Mouse (Mus musculus) cerebellum, adult 11 months (tissue): ENCODE measurements around the gene Pdhb.

ENCODE experiments used
- DNase-seq: peaks from one replicate; pipeline ENCODE4 v3.0.0; 2022

Gene Pdhb

GRCm38 (mm10) chr14:8172507-8173410 lies at the start of gene Pdhb:
Gene Pdhb, minus strand, starts transcription at chr14:8173025.
- DNase-seq: peak; percentile 99

DNA sequence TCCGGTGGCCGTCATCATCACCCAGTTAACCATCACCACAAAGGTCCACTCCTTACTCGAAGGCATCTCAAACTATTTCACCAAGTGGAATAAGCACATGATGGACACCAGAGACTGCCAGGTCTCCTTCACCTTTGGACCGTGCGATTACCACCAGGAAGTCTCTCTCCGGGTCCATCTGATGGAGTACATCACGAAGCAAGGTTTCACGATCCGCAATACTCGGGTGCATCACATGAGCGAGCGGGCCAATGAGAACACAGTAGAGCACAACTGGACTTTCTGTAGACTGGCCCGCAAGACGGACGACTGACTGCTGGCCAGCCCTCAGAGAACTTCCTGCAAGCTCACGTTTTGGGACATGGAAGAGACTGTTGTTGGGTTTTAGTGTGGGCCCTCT lies 49.7 kb upstream of the Pdhb start:
- DNase-seq: no peak

DNA sequence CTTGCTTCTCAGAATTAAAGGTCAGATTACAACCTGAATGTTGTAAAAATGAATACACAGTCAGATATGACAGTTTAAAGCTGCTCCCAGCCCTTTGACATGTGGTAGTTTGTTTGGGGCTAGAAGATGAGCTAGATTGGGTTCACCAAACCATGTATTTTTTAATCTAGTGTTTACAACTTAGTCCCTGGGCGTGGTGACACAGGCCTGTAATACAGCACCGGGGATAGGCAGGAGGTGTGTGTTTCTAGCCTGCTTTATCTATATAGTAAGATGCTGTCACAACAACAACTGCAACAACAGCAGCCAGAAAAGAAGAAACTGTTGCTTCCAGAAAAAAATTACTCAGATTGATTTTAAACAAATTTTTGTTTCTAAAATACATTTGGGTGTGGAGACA lies 48.1 kb upstream of the Pdhb start:
- DNase-seq: no peak

DNA sequence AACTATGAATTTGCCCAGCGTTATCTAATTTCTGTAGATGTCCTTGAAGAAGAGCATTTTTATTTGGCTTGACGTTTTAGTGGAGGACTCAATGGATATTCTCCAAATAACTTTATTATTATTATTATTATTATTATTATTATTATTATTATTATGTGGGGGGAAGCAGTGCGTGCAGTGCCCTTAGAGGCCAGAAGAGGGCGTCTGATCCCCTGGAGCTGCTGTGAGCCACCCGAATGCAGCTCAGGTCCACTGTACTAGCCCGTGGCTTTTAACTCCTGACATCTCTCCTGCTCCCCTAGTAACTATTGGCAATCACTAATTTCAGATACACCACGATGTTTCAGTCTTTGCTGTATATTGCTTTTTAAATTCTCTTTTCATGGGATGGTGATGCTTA lies 47.5 kb upstream of the Pdhb start:
- peak; percentile 47 for DNase-seq

DNA sequence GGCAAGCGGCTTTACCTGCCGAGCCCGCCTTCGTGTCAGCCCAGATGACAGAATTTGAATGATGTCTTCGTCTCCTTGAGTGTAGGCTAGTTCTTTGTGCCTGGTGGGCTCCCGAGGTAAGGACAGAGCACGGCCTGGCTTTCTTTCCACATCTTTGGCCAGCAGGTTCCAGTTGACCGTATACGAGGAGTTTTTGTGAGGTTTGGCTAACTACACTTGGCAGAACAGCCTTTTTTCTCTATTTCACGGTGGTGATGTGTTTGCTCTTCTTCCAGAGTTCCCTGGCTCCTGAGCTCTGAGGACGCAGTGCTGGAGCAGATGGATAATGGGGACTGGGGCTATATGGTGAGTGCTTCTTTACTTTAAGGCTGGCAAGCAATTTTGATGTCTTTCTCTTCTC lies 47.1 kb upstream of the Pdhb start:
- no peak for DNase-seq

GRCm38 (mm10) chr14:8218730-8219380 lies 46.0 kb upstream of the Pdhb start:
- peak; percentile 57 for DNase-seq

DNA sequence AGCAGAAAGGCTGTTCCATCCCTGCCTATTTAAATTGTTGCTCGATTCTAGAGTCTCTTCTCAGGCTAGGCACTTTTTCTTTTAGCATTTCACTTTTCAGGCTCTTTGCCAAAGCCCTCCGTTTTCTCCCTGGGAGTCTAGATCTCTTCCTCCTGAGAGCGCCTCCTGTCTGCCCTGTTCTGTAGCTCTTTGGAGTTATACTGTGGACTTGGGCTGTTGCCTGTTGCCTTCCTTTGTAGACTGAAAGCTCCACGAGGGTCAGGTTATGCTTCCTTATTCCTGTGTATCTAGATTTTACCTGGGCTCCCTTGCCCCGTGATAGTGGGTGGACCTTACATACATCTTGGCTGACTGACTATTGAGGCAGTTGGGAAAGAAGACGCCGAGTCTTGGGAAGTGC lies 45.4 kb upstream of the Pdhb start:
- DNase-seq: peak; percentile 35

- DNase-seq: no peak
Observed at GRCm38 (mm10) chr14:8216100-8216499, 43.3 kb upstream of the Pdhb start.

- DNase-seq: peak; percentile 31
Observed at GRCm38 (mm10) chr14:8215208-8215778, 42.5 kb upstream of the Pdhb start.

DNA sequence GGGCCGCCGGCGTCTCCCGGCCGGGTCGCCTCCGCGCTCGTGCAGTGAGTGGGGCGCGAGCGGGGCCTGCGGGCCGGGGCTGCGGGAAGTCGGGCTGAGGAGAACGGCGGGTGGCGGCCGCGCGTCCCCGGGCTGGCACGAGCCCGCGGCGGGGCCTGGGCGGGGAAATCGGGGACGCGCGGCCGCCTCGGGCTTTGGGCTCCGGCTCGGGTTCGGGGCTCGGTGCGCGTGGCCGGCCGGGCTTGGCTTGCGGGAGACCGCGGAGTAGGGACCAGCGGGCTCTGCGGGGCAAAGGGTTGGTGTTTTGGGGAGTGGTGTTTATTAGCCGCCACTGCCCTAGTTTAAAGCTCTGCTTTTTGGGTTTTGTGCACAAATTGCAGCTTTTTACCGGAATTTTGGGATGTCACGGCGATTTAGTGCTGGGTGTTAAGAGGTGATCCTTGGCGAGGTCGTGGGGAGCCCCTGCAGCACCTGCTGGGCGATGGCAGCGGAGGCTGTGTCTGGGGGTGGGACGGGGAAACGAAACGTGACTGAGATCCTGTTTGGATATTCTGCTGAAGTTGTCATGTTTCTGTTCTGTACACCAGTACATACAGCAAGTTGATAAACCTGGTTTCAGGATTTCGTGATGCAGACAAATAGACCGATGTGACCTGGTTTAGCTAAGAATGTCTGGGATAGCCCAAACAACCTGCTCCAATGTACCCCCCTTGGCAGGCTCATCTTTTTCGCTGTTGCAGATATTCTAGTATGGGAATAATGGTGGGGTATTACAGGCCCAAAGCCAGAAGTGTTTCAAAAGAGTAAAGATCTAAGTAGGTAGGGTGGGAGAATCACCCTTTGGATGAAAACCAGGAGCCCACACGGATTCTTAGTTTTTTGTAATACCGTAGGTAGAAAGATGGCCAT lies 41.7 kb upstream of the Pdhb start:
- DNase-seq: peak; percentile 83

DNA sequence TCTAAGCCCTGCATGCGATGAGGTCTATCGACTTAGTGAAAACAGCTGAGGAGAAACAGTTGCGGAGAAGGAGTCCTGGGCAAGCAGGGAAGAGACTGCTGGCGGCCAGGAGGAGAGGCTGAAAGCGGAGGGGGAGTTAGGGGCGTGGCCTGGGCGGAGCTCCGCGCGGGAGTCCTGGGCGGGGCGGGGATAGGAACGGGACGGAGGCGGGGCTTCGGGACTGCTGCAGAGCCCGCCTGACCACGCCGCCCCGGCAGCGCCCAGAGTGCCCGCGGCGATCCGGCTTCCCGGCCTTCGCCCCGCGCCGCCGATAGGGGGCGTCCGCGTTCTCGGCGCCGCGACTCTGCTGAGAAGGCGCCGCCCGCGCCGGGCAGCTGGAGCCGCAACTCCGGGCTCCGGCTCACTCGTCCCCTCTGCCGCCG lies 41.0 kb upstream of the Pdhb start, which contains the start of gene Kctd6:
Gene Kctd6 (plus strand): TSS at position 338 of the 422 bp plus-strand sequence.
- peak; percentile 99 for DNase-seq

- DNase-seq: no peak
Observed at GRCm38 (mm10) chr14:8212996-8213395, 40.2 kb upstream of the Pdhb start.

DNA sequence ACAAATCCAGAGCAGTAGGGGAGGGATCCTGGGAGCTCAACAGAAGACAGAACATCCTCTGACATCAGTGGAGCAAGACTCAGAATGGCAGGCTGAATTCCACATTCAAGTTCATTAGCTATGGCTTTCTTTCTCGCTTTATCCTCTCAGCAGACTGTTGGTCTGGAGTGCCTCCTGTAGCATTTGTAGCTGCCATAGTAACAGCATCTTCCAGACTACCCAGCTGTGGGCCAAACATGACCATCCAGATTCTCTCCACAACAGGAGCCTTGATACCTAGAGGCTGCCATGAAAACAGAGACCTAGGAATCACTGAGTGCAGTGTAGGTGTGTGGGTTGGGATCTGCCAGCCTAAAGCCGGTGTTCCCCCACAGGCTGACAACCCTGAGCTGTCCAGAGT lies 37.1 kb upstream of the Pdhb start:
- no peak for DNase-seq

DNA sequence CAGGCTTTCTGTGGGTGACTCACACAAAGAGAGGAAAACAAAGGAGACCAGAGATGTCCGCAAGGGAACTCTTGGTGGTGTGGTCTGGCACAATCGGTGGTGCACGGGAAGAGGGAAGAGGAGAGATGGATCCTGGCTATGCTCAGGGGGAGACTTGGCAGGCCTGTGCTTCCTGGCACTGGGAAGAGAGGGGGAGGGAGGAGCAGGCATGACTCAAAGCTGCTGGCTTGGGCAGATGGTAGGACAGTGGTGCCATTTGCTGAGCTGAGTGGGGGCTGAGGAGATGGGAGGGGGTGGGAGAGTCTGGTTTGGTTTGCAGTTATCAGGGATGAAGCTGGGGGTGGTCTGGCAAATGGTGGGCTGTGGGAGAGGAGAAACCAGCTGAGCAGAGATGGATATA lies 36.1 kb upstream of the Pdhb start:
- DNase-seq: peak; percentile 42

DNA sequence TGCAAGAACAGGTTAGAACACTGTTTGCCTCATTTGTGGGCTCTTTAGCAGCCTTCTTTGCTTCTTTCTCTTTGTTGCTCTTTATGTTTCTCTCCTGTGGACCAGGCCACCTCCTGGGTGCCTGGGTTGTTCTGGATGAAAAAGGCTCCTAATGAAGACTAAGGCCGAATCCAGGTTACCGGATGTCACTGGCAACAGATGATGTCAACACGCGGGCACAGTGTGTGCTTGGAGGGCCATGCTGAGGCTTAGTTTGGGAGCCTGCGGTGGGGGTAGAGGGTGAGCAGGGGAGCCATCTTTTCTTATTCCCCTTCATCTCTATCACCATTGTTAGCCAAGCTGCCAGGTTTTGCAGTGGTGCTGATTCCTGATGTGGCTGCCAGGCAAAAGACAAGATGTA lies 34.7 kb upstream of the Pdhb start:
- DNase-seq: no peak

DNA sequence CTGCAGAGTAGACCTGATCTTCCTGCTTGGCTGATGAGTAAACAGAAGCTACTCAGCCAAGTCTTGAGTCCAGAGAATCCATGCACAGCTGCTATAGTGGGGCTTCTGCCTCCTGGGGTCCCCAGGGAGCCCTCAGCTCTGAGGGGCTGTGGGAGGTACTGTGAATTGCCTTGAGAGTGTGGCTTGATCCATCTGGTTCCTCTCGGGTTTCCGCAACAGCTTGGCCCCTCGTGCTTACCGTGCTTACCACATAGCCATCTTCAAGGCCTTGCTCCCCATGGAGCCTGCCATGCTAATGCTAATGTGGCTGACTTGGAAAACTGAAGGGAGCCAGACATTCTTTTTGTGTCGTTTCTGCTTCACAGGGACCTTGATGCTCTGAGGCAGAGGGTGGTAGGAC lies 34.3 kb upstream of the Pdhb start:
- no peak for DNase-seq

DNA sequence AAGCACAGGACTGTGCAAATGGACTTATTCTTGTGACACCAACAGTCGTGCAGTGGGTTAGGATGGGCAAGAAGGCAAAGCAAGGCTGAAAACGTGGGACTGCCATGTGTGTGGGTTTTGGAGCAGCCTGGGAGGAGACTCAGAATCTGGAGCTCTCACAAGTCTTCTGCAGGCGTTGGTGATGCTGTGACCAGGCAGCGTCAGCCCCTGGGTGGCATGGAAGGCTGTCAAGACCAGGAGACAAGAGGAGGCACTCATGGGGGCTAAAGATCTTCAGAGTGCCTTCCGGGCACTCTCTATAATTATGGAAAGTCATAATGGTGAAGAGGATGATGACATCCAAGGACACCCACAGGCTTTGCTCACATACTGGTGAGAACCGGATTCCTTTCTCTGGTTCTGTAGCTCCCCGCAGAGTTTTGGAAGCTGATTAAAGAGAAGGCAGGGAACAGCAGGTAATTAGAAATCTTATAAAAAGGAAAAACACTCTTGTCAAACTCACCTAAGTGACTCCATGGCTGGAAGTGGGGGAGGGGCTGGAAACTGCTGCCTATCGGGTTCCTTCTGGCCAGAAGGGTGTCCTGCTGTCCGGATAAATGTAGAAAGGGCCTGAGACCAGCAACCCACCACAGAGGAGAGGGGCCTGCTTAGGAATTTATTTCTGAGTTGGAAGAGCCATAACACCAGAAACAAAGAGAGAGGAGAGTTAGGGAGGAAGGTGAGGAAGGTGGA lies 33.5 kb upstream of the Pdhb start:
- DNase-seq: no peak

- no peak for DNase-seq
Observed at GRCm38 (mm10) chr14:8201715-8202114, 28.9 kb upstream of the Pdhb start.

DNA sequence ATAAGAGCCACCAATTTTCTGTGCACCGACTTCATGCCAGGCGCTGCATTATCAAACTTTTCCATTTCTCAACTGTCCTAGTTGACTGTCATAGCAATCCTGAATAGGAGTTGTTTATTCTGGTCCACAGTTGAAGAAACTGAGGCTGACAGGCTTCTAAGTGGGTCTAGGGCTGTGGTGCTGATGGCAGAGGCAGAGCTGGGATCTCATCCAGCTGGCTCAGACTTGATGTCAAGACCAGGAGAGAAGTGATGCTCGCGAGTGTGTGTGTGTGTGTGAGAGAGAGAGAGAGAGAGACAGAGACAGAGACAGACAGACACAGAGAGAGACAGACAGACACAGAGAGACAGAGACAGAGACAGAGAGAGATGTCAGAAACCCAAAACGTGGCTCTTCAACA lies 27.9 kb upstream of the Pdhb start:
- no peak for DNase-seq

GRCm38 (mm10) chr14:8192727-8193126 lies 19.9 kb upstream of the Pdhb start:
- DNase-seq: no peak

- DNase-seq: no peak
Observed at GRCm38 (mm10) chr14:8191331-8191965, 18.6 kb upstream of the Pdhb start.

- no peak for DNase-seq
Observed at GRCm38 (mm10) chr14:8190556-8190955, 17.7 kb upstream of the Pdhb start.
